Mouse (Mus musculus): ENCODE measurements around the gene Lypd6b.

GRCm38 (mm10) chr2:49764331-49764946, 23.0 kb upstream of the Lypd6b start:
- no peak for TF ChIP-seq GATA2 (IDR thresholded peaks at IDR 0.05; ENCODE audit: borderline replicate concordance, low read depth, low read length)
- no peak for TF ChIP-seq CTCF (IDR thresholded peaks at IDR 0.05; ENCODE audit: low read depth, low read length)
- TF ChIP-seq TAL1 (conservative IDR thresholded peaks at IDR 0.05; ENCODE audit: low read depth, low read length) = no peak
- no peak for TF ChIP-seq GATA1 (IDR thresholded peaks at IDR 0.05; ENCODE audit: borderline replicate concordance, low read length)

All from G1E (cell line).